Mouse (Mus musculus): ENCODE results near the gene Gss. TPM values are rescaled to one million over a fixed set of nuclear protein-coding genes. Genes with fewer than 3 reads are reported as not detected.

The Gss gene
- polyA plus RNA-seq, 1 experiment from 2014 or later: 14.9 TPM

DNA sequence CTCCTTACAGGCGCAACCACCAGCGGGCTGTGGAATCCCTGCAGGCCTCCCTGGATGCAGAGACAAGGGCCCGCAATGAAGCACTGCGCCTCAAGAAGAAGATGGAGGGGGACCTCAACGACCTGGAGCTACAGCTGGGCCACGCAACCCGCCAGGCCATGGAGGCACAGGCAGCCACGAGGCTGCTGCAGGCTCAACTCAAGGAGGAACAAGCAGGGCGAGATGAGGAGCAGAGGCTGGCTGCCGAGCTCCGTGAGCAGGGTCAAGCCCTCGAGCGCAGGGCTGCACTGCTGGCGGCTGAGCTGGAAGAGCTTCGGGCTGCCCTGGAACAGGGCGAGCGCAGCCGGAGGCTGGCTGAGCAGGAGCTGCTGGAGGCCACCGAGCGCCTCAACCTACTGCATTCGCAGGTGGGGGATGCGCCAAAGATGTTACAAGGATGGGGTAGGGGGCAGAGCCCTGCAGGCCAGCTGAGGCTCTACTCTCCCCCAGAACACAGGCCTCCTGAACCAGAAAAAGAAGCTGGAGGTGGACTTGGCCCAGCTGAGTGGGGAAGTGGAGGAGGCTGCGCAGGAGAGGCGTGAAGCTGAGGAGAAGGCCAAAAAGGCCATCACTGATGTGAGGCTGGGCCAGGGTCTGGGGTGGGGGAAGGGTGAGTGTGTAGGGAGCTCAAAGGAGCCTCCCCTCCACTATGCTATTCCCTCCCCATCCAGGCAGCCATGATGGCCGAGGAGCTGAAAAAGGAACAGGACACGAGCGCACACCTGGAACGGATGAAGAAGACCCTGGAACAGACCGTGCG lies 39.7 kb upstream of the Gss start:
- Histone ChIP-seq H3K9me3 (ENCODE audit: control insufficient read depth, low read length) (no peaks in the 10 kb centered on the region), H3K27ac (ENCODE audit: low read depth, low read length) (no peak overlapping the region), H3K4me1 (ENCODE audit: control insufficient read depth, insufficient read depth, low read length) (peaks cover 12% of the 10 kb centered on the region), H3K36me3 (ENCODE audit: control insufficient read depth, insufficient read depth, low read length) (peaks cover 43% of the 10 kb centered on the region), H3K27me3 (ENCODE audit: control insufficient read depth, insufficient read depth, low read length) (peaks cover 40% of the 10 kb centered on the region), H3K4me3 (ENCODE audit: low read depth, low read length) (no peak overlapping the region), H3K4me2 (ENCODE audit: low read depth, low read length) (no peak overlapping the region), H3K9ac (replicated peaks; ENCODE audit: low read depth, low read length) (no peak overlapping the region)
- WGBS: 65% methylated on average over 30 of the region's 30 CpGs
- ATAC-seq (ENCODE audit: low read depth): no peak

DNA sequence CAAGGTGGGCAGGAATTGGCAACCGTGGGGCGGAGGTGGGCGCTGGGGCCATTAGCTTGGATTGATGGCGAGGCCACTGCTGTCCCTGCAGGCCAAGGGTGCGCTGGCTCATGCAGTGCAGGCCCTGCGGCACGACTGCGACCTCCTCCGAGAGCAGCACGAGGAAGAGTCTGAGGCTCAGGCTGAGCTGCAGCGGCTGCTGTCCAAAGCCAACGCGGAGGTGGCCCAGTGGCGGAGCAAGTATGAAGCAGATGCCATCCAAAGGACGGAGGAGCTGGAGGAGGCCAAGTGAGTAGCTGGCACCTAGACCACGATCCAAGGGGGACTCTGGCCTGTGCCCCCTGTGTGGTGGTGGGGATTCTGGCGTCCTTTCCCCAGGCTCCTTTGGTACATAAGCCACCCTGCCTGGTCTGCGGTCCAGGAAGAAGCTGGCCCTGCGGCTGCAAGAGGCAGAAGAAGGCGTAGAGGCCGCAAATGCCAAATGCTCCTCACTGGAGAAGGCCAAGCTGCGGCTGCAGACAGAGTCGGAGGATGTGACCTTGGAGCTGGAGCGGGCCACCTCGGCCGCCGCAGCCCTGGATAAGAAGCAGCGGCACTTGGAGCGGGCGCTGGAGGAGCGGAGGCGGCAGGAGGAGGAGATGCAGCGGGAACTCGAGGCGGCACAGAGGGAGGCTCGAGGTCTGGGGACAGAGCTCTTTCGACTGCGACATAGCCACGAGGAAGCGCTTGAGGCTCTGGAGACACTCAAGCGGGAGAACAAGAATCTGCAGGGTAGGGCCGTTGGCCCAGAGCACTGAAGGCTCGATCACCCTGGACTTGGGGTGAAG lies 38.2 kb upstream of the Gss start:
- Histone ChIP-seq H3K27me3 (ENCODE audit: control insufficient read depth, insufficient read depth, low read length) (peaks cover 41% of the 10 kb centered on the region), H3K27ac (ENCODE audit: low read depth, low read length) (no peak overlapping the region), H3K4me1 (ENCODE audit: control insufficient read depth, insufficient read depth, low read length) (peaks cover 12% of the 10 kb centered on the region), H3K9ac (replicated peaks; ENCODE audit: low read depth, low read length) (no peak overlapping the region), H3K9me3 (ENCODE audit: control insufficient read depth, low read length) (no peaks in the 10 kb centered on the region), H3K4me3 (ENCODE audit: low read depth, low read length) (no peak overlapping the region), H3K36me3 (ENCODE audit: control insufficient read depth, insufficient read depth, low read length) (peaks cover 39% of the 10 kb centered on the region), H3K4me2 (ENCODE audit: low read depth, low read length) (no peak overlapping the region)
- no peak for ATAC-seq (ENCODE audit: low read depth)
- WGBS: 21% methylated on average over 42 of the region's 43 CpGs

GRCm38 (mm10) chr2:155630153-155630552 lies 37.5 kb upstream of the Gss start:
- Histone ChIP-seq H3K9ac (replicated peaks; ENCODE audit: low read depth, low read length) (no peak overlapping the region), H3K4me1 (ENCODE audit: control insufficient read depth, insufficient read depth, low read length) (peaks cover 12% of the 10 kb centered on the region), H3K36me3 (ENCODE audit: control insufficient read depth, insufficient read depth, low read length) (peaks cover 33% of the 10 kb centered on the region), H3K4me2 (ENCODE audit: low read depth, low read length) (no peak overlapping the region), H3K4me3 (ENCODE audit: low read depth, low read length) (no peak overlapping the region), H3K27ac (ENCODE audit: low read depth, low read length) (no peak overlapping the region), H3K27me3 (ENCODE audit: control insufficient read depth, insufficient read depth, low read length) (peaks cover 41% of the 10 kb centered on the region), H3K9me3 (ENCODE audit: control insufficient read depth, low read length) (no peaks in the 10 kb centered on the region)
- no peak for ATAC-seq (ENCODE audit: low read depth)
- WGBS: 29% methylated on average over 20 of the region's 20 CpGs

DNA sequence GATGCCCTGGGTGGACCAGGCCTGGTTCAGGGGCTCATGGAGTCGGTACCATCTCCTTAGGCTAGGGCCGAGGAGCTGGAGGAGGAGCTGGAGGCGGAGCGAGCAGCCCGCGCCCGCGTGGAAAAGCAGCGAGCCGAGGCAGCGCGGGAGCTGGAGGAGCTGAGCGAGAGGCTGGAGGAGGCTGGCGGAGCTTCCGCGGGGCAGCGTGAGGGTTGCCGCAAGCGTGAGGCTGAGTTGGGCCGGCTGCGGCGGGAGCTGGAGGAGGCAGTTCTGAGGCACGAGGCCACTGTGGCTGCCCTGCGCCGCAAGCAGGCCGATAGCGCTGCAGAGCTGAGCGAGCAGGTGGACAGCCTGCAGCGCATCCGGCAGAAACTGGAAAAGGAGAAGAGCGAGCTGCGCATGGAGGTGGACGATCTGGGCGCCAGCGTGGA lies 36.6 kb upstream of the Gss start:
- peak; percentile 62 for ATAC-seq (ENCODE audit: low read depth)
- Histone ChIP-seq H3K27ac (ENCODE audit: low read depth, low read length) (no peak overlapping the region), H3K27me3 (ENCODE audit: control insufficient read depth, insufficient read depth, low read length) (peaks cover 41% of the 10 kb centered on the region), H3K4me2 (ENCODE audit: low read depth, low read length) (peak overlapping the region; percentile 58), H3K9me3 (ENCODE audit: control insufficient read depth, low read length) (no peaks in the 10 kb centered on the region), H3K4me3 (ENCODE audit: low read depth, low read length) (peak overlapping the region; percentile 30), H3K36me3 (ENCODE audit: control insufficient read depth, insufficient read depth, low read length) (peaks cover 24% of the 10 kb centered on the region), H3K4me1 (ENCODE audit: control insufficient read depth, insufficient read depth, low read length) (peaks cover 12% of the 10 kb centered on the region), H3K9ac (replicated peaks; ENCODE audit: low read depth, low read length) (peak overlapping the region; percentile 44)
- WGBS: under 1% methylated on average over 35 of the region's 35 CpGs

GRCm38 (mm10) chr2:155628519-155628918 lies 35.9 kb upstream of the Gss start:
- no peak overlapping the region for H3K4me2 ChIP-seq (ENCODE audit: low read depth, low read length)
- H3K9me3 ChIP-seq (ENCODE audit: control insufficient read depth, low read length): no peaks in the 10 kb centered on the region
- H3K4me1 ChIP-seq (ENCODE audit: control insufficient read depth, insufficient read depth, low read length): peaks cover 12% of the 10 kb centered on the region
- no peak overlapping the region for H3K9ac ChIP-seq (replicated peaks; ENCODE audit: low read depth, low read length)
- no peak overlapping the region for H3K27ac ChIP-seq (ENCODE audit: low read depth, low read length)
- no peak for ATAC-seq (ENCODE audit: low read depth)
- no peak overlapping the region for H3K4me3 ChIP-seq (ENCODE audit: low read depth, low read length)
- WGBS: 78% methylated on average over 13 of the region's 13 CpGs
- H3K27me3 ChIP-seq (ENCODE audit: control insufficient read depth, insufficient read depth, low read length): peaks cover 40% of the 10 kb centered on the region
- H3K36me3 ChIP-seq (ENCODE audit: control insufficient read depth, insufficient read depth, low read length): peaks cover 16% of the 10 kb centered on the region; the same call in 1 of the 2 replicates

DNA sequence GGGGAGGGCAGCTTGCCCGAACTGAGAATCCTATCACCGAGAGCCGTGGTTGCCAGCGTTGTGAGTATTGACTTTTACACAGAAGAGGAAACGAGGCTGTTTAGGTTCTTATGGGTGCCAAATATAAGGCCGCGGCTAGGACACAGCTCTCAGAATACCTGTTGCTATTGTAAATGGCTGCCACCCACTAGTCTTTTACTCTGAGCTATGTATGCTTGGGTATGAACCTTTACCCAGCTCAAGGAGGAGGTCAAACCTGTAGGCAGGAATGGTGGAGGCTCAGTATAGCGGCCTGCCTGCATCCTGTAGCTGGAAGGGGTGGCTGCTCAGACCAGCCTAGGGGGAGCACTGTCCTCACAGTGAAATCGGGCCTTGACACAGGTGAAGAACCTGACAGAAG lies 35.5 kb upstream of the Gss start:
- Histone ChIP-seq H3K4me2 (ENCODE audit: low read depth, low read length) (no peak overlapping the region), H3K4me3 (ENCODE audit: low read depth, low read length) (no peak overlapping the region), H3K27ac (ENCODE audit: low read depth, low read length) (no peak overlapping the region), H3K9ac (replicated peaks; ENCODE audit: low read depth, low read length) (no peak overlapping the region), H3K4me1 (ENCODE audit: control insufficient read depth, insufficient read depth, low read length) (peaks cover 12% of the 10 kb centered on the region), H3K27me3 (ENCODE audit: control insufficient read depth, insufficient read depth, low read length) (peaks cover 38% of the 10 kb centered on the region), H3K36me3 (ENCODE audit: control insufficient read depth, insufficient read depth, low read length) (peaks cover 12% of the 10 kb centered on the region; the same call in 1 of the 2 replicates), H3K9me3 (ENCODE audit: control insufficient read depth, low read length) (no peaks in the 10 kb centered on the region)
- WGBS: 88% methylated on average over 9 of the region's 9 CpGs
- ATAC-seq (ENCODE audit: low read depth): no peak

DNA sequence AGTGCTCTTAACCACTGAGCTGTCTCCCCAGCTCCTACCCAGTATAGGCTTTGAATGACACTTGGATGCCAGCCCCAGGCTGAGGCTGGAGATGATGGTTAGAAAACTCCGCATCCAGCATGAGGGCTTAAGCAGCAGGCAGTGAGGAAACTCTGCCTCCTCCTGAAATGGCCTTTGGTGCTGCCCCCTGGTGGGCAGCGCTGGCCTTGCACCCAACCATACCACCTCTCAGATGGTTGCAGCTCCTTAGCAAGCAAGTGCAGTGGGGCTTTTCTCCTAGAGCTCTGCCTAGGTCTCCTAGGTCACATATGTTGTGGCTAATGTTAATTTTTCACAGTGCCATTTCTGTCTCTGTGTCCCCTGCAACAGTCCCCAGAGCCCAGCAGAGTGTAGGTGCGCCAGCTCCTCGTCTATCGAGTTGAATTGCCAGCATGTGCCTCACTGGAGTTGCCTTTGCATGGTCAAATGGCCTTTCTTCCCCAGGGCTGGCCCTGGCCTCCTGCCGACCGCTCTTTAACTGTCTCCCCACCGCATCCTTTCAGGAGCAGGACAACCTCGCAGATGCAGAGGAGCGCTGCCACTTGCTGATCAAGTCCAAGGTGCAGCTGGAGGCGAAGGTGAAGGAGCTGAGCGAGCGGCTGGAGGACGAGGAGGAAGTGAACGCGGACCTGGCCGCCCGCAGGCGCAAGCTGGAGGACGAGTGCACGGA lies 34.6 kb upstream of the Gss start:
- WGBS: 42% methylated on average over 21 of the region's 21 CpGs
- Histone ChIP-seq H3K4me1 (ENCODE audit: control insufficient read depth, insufficient read depth, low read length) (peaks cover 12% of the 10 kb centered on the region), H3K27me3 (ENCODE audit: control insufficient read depth, insufficient read depth, low read length) (peaks cover 31% of the 10 kb centered on the region), H3K9ac (replicated peaks; ENCODE audit: low read depth, low read length) (no peak overlapping the region), H3K4me2 (ENCODE audit: low read depth, low read length) (no peak overlapping the region), H3K4me3 (ENCODE audit: low read depth, low read length) (no peak overlapping the region), H3K36me3 (ENCODE audit: control insufficient read depth, insufficient read depth, low read length) (peaks cover 5% of the 10 kb centered on the region; the same call in 1 of the 2 replicates), H3K9me3 (ENCODE audit: control insufficient read depth, low read length) (no peaks in the 10 kb centered on the region), H3K27ac (ENCODE audit: low read depth, low read length) (no peak overlapping the region)
- ATAC-seq (ENCODE audit: low read depth): no peak

GRCm38 (mm10) chr2:155626277-155626676 lies 33.7 kb upstream of the Gss start:
- no peak overlapping the region for H3K4me3 ChIP-seq (ENCODE audit: low read depth, low read length)
- no peak overlapping the region for H3K27ac ChIP-seq (ENCODE audit: low read depth, low read length)
- H3K4me1 ChIP-seq (ENCODE audit: control insufficient read depth, insufficient read depth, low read length): peaks cover 10% of the 10 kb centered on the region
- peaks cover 23% of the 10 kb centered on the region for H3K27me3 ChIP-seq (ENCODE audit: control insufficient read depth, insufficient read depth, low read length)
- no peak for ATAC-seq (ENCODE audit: low read depth)
- no peak overlapping the region for H3K9ac ChIP-seq (replicated peaks; ENCODE audit: low read depth, low read length)
- H3K36me3 ChIP-seq (ENCODE audit: control insufficient read depth, insufficient read depth, low read length): no peaks in the 10 kb centered on the region
- H3K9me3 ChIP-seq (ENCODE audit: control insufficient read depth, low read length): no peaks in the 10 kb centered on the region
- WGBS: 46% methylated on average over 15 of the region's 15 CpGs
- no peak overlapping the region for H3K4me2 ChIP-seq (ENCODE audit: low read depth, low read length)
